ENCODE assay signal across 12 mouse cellular contexts in genomic region chr17:66564213-66564612, GRCm38 (mm10). TPM values are rescaled to one million over a fixed set of nuclear protein-coding genes. Genes with fewer than 3 reads are reported as not detected.
DNase-seq lines count a peak whose midpoint lies in the region; TF ChIP-seq lines count a peak whose summit lies in the region.
"Had no signal": no experiment of that assay in that cellular context is flagged by ENCODE, and none has a peak within 500 bp of the region (broad histone marks: within the 10 kb centered on the region; RNA-seq: fewer than 3 reads in every experiment).

No protein-coding gene starts in this region.

- H3K27ac ChIP-seq in heart, adult 2 months: no peak overlapping the region
- H3K27ac ChIP-seq: midbrain, embryonic 13.5 days had no signal

- 41% methylated on average over 7 of the region's 7 CpGs for WGBS in heart, adult 2 months

- H3K9ac ChIP-seq in heart, adult 2 months (ENCODE audit: low read depth, low read length): no peak overlapping the region
- H3K9ac ChIP-seq: midbrain, embryonic 13.5 days had no signal

- H3K36me3 ChIP-seq in heart, adult 2 months (ENCODE audit: control insufficient read depth, insufficient read depth, low read length): no peaks in the 10 kb centered on the region
- H3K36me3 ChIP-seq: midbrain, embryonic 13.5 days had no signal

- no peaks in the 10 kb centered on the region for H3K4me1 ChIP-seq in heart, adult 2 months (ENCODE audit: control insufficient read depth, insufficient read depth, low read length)
- H3K4me1 ChIP-seq: midbrain, embryonic 13.5 days had no signal

- no peak overlapping the region for H3K4me3 ChIP-seq in heart, adult 2 months
- H3K4me3 ChIP-seq: midbrain, embryonic 13.5 days had no signal

- TF ChIP-seq CTCF in heart, adult 2 months (IDR thresholded peaks at IDR 0.05): no peak

- TF ChIP-seq POLR2A in heart, adult 2 months (IDR thresholded peaks at IDR 0.05; ENCODE audit: insufficient read depth, low read depth, low read length): no peak

- TF ChIP-seq EP300 in heart, adult 2 months (IDR thresholded peaks at IDR 0.05; ENCODE audit: insufficient read depth, low read depth, low read length): no peak

- H3K79me2 ChIP-seq in heart, adult 2 months (replicated peaks; ENCODE audit: control insufficient read depth, insufficient read depth, low read length): no peaks in the 10 kb centered on the region

- no peaks in the 10 kb centered on the region for H3K27me3 ChIP-seq in heart, adult 2 months (ENCODE audit: control insufficient read depth, insufficient read depth, low read length)
- H3K27me3 ChIP-seq: midbrain, embryonic 13.5 days had no signal

- DNase-seq in heart, adult 11 months: peak; percentile 55
- DNase-seq in heart, adult 2 months: no peak
- peak; percentile 16 to 17 for DNase-seq in left cerebral cortex, postnatal 36 days (ENCODE audit: low spot score in 2 of 2)
- no peak for DNase-seq in left cerebral cortex, postnatal 4 days
- peak; percentile 11 to 20 for DNase-seq in frontal cortex, postnatal 36 days (ENCODE audit: low spot score in 2 of 2)
- peak; percentile 29 for DNase-seq in ovary, postnatal 36 days (ENCODE audit: low spot score)
- DNase-seq in cerebellum, adult 11 months: no peak
- DNase-seq in urinary bladder, postnatal 25 days (ENCODE audit: low spot score): no peak

- intact Hi-C loops in heart, adult 2 months (cut with DNase I): no loop called here
- intact Hi-C loops in left cerebral cortex, postnatal 36 days (cut with DNase I): no loop called here
- intact Hi-C loops in left cerebral cortex, postnatal 4 days (cut with DNase I): no loop called here

RNA-seq across cellular contexts. Expression of gene Themis3, which starts 30.2 kb away (rescaled TPM):
- total RNA-seq in heart, adult 2 months (2021): not detected
- not detected in 2 replicates for polyA plus RNA-seq in heart, adult 2 months (2012; rRNA removed)
- under 1 TPM in 1 of 2 experiments, not detected in 1; 0.15 TPM for total RNA-seq in left cerebral cortex, postnatal 36 days (2021)
- total RNA-seq in left cerebral cortex, postnatal 4 days (2021): not detected
- total RNA-seq: common myeloid progenitor, adult 5-6 weeks had no signal
- polyA plus RNA-seq: gonadal fat pad, adult 2 months; limb, embryonic 11.5 days; midbrain, embryonic 13.5 days had no signal

RNA-seq across cellular contexts. Expression of gene Rab12, which starts 44.7 kb away (rescaled TPM):
- total RNA-seq in heart, adult 2 months (2021): 100 to 1,000 TPM; 206 to 238 TPM
- 79.7 and 140 TPM in 2 replicates for polyA plus RNA-seq in heart, adult 2 months (2012; rRNA removed)
- 100 to 1,000 TPM; 119 to 121 TPM for total RNA-seq in left cerebral cortex, postnatal 36 days (2021)
- 100 to 1,000 TPM; 154 to 159 TPM for total RNA-seq in left cerebral cortex, postnatal 4 days (2021)

Comparison
In these comparisons a context has a peak if more than half of its experiments do, and no peak if none do; other contexts are left out.
1. DNase-seq: peak in heart, adult 11 months (single experiment), left cerebral cortex, postnatal 36 days (2 of 2), frontal cortex, postnatal 36 days (2 of 2) and ovary, postnatal 36 days (single experiment); none in heart, adult 2 months (0 of 2), left cerebral cortex, postnatal 4 days (single experiment), cerebellum, adult 11 months (single experiment) and urinary bladder, postnatal 25 days (single experiment).